Mouse (Mus musculus): ENCODE results near the gene Angptl2.

GRCm38 (mm10) chr2:33217425-33217794, 1.5 kb downstream of the Angptl2 start:
- TF ChIP-seq CTCF (conservative IDR thresholded peaks at IDR 0.05 in 1 of 2, IDR thresholded peaks at IDR 0.05 in 1 of 2; ENCODE audit: low read depth in 2 of 2, low read length in 2 of 2) (no peak), KAT2A (IDR thresholded peaks at IDR 0.05; ENCODE audit: insufficient replicate concordance, low read length) (no peak), JUND (conservative IDR thresholded peaks at IDR 0.05; ENCODE audit: low read depth, low read length) (no peak), BHLHE40 (IDR thresholded peaks at IDR 0.05; ENCODE audit: low read depth, low read length) (no peak), CHD2 (IDR thresholded peaks at IDR 0.05; ENCODE audit: low read length) (no peak), USF1 (IDR thresholded peaks at IDR 0.05; ENCODE audit: low read depth, low read length) (no peak), ZC3H11A (IDR thresholded peaks at IDR 0.05; ENCODE audit: low read depth, low read length) (no peak), MEF2A (IDR thresholded peaks at IDR 0.05; ENCODE audit: borderline replicate concordance, low read depth, low read length) (no peak), POLR2A (IDR thresholded peaks at IDR 0.05; ENCODE audit: low read depth, low read length) (no peak), MYC (IDR thresholded peaks at IDR 0.05; ENCODE audit: low read depth, low read length) (no peak), MAX (IDR thresholded peaks at IDR 0.05; ENCODE audit: low read length) (no peak), TCF12 (IDR thresholded peaks at IDR 0.05; ENCODE audit: low read depth, low read length) (no peak), EP300 (IDR thresholded peaks at IDR 0.05; ENCODE audit: low read length) (no peak), E2F4 (IDR thresholded peaks at IDR 0.05; ENCODE audit: insufficient replicate concordance, low read depth, low read length) (no peak)
